Mouse (Mus musculus): Measurements from ENCODE around the gene Cbx3.

GRCm38 (mm10) chr6:51471179-51471505 is 982 bp downstream of the Cbx3 start:
- TF ChIP-seq GATA1 (IDR thresholded peaks at IDR 0.05; ENCODE audit: borderline replicate concordance, low read length) (no peak), FLI1 (IDR thresholded peaks at IDR 0.05; ENCODE audit: low read length) (no peak)

Measured in megakaryocyte, embryonic 14.5 days (primary cell).